Mouse (Mus musculus) intestine, embryonic 14.5 days (tissue): Measurements from ENCODE around the gene Casc1. TPM values are rescaled to one million over a fixed set of nuclear protein-coding genes. Genes with fewer than 3 reads are reported as not detected.

ENCODE experiments used
- ATAC-seq: fragments of 200-750 bp; cut with Nextera tagmentation; replicated peaks from 2 replicates; pipeline ENCODE4 v1.8.0; 2017; ENCODE audit warnings: low read depth, moderate number of reproducible peaks, moderate TSS enrichment, moderate library complexity; ENCODE audit not compliant: low FRiP score, low TSS enrichment
- DNase-seq: peaks from one replicate; pipeline ENCODE4 v3.0.0-alpha.2; 2018; ENCODE audit warnings: low spot score
- H3K27ac ChIP-seq: fragments of 300-500 bp; sonication (generic); 2 replicates; pipeline ENCODE4 v1.5.1; 2014; ENCODE audit warnings: low read depth, mild to moderate bottlenecking, control low read depth
- H3K27me3 ChIP-seq: fragments of 300-500 bp; sonication (generic); replicated peaks from 2 replicates; pipeline ENCODE4 v1.6.1; 2014; ENCODE audit warnings: low read length, control low read depth; ENCODE audit not compliant: control insufficient read depth, insufficient read depth
- H3K36me3 ChIP-seq: fragments of 300-500 bp; sonication (generic); 2 replicates; pipeline ENCODE4 v1.6.1; 2014; ENCODE audit warnings: low read length, control low read depth; ENCODE audit not compliant: control insufficient read depth, insufficient read depth
- H3K4me1 ChIP-seq: fragments of 300-500 bp; sonication (generic); replicated peaks from 2 replicates; pipeline ENCODE4 v1.6.1; 2014; ENCODE audit warnings: low read length, control low read depth, mixed read lengths; ENCODE audit not compliant: control insufficient read depth, insufficient read depth
- H3K4me2 ChIP-seq: fragments of 300-500 bp; sonication (generic); 2 replicates; pipeline ENCODE4 v1.6.1; 2014; ENCODE audit warnings: low read length
- H3K4me3 ChIP-seq: fragments of 300-500 bp; sonication (generic); 2 replicates; pipeline ENCODE4 v1.5.1; 2014; ENCODE audit warnings: low read depth, low read length, control low read depth, mixed read lengths
- H3K9ac ChIP-seq: fragments of 300-500 bp; sonication (generic); 2 replicates; pipeline ENCODE4 v1.6.1; 2014; ENCODE audit warnings: mild to moderate bottlenecking, low read length
- H3K9me3 ChIP-seq: fragments of 300-500 bp; sonication (generic); 2 replicates; pipeline ENCODE4 v1.6.1; 2016; ENCODE audit warnings: low read length, control low read depth; ENCODE audit not compliant: control insufficient read depth
- WGBS: fragments of 180-500 bp; shearing (Covaris S2); extraction: QIAGEN DNeasy Blood & Tissue Kit; methylation state at CpG from one replicate; pipeline ENCODE4 v1.1.7; 2014; 5-methylcytosine and 5-hydroxymethylcytosine counted together
- polyA plus RNA-seq: library from polyadenylated mRNA; unstranded; fragments of >200 nt; fragmentation: Nextera tagmentation; extraction: Ambion mirVana; gene quantifications from 2 replicates; pipeline ENCODE4 v1.2.1, GENCODE M21; 2014

Gene Casc1
- polyA plus RNA-seq, 1 experiment from 2014 or later = 0.43 TPM

GRCm38 (mm10) chr6:145211376-145212305 is 836 bp upstream of the Casc1 start:
- Histone ChIP-seq H3K9ac (peak overlapping the region; percentile 77), H3K9me3 (no peaks in the 10 kb centered on the region), H3K27me3 (no peaks in the 10 kb centered on the region), H3K4me3 (peak overlapping the region; percentile 77), H3K4me2 (peak overlapping the region; percentile 67), H3K4me1 (peaks cover 12% of the 10 kb centered on the region), H3K36me3 (peaks cover 14% of the 10 kb centered on the region), H3K27ac (peak overlapping the region; percentile 94)
- DNase-seq = no peak
- WGBS = 3% methylated on average over 21 of the region's 21 CpGs
- peak; percentile 59 for ATAC-seq

GRCm38 (mm10) chr6:145210056-145210680 is 637 bp downstream of the Casc1 start:
- Histone ChIP-seq H3K36me3 (peaks cover 2% of the 10 kb centered on the region; the same call in 1 of the 2 replicates), H3K4me2 (peak overlapping the region; percentile 67), H3K4me3 (peak overlapping the region; percentile 77), H3K27me3 (no peaks in the 10 kb centered on the region), H3K4me1 (peaks cover 12% of the 10 kb centered on the region), H3K9ac (peak overlapping the region; percentile 43), H3K27ac (peak overlapping the region; percentile 73), H3K9me3 (no peaks in the 10 kb centered on the region)
- DNase-seq (no peak), ATAC-seq (no peak; the same call in 1 of the 2 replicates)
- WGBS = 34% methylated on average over 8 of the region's 8 CpGs

- Histone ChIP-seq H3K36me3 (no peaks in the 10 kb centered on the region), H3K4me3 (no peak overlapping the region), H3K4me1 (peaks cover 2% of the 10 kb centered on the region; the same call in 1 of the 2 replicates), H3K27ac (no peak overlapping the region), H3K4me2 (no peak overlapping the region), H3K9ac (no peak overlapping the region), H3K9me3 (no peaks in the 10 kb centered on the region), H3K27me3 (no peaks in the 10 kb centered on the region)
- ATAC-seq = no peak
- 74% methylated on average over 10 of the region's 10 CpGs for WGBS
- DNase-seq = no peak
Observed at GRCm38 (mm10) chr6:145205142-145205541, 5.7 kb downstream of the Casc1 start.

GRCm38 (mm10) chr6:145204440-145204839 is 6.4 kb downstream of the Casc1 start:
- H3K27ac ChIP-seq = no peak overlapping the region
- H3K4me1 ChIP-seq = no peaks in the 10 kb centered on the region
- no peak for ATAC-seq
- H3K4me3 ChIP-seq = no peak overlapping the region
- no peak overlapping the region for H3K9ac ChIP-seq
- DNase-seq = no peak
- H3K4me2 ChIP-seq = no peak overlapping the region
- WGBS = 87% methylated on average over 6 of the region's 6 CpGs
- no peaks in the 10 kb centered on the region for H3K27me3 ChIP-seq
- H3K9me3 ChIP-seq = no peaks in the 10 kb centered on the region
- H3K36me3 ChIP-seq = no peaks in the 10 kb centered on the region

GRCm38 (mm10) chr6:145202432-145203125 is 8.2 kb downstream of the Casc1 start:
- H3K4me2 ChIP-seq = no peak overlapping the region
- no peaks in the 10 kb centered on the region for H3K4me1 ChIP-seq
- H3K4me3 ChIP-seq = no peak overlapping the region
- no peaks in the 10 kb centered on the region for H3K27me3 ChIP-seq
- H3K27ac ChIP-seq = no peak overlapping the region
- H3K9ac ChIP-seq = no peak overlapping the region
- ATAC-seq = no peak
- H3K36me3 ChIP-seq = no peaks in the 10 kb centered on the region
- WGBS = 74% methylated on average over 13 of the region's 13 CpGs
- no peaks in the 10 kb centered on the region for H3K9me3 ChIP-seq
- no peak for DNase-seq

- 93% methylated on average over 8 of the region's 8 CpGs for WGBS
- Histone ChIP-seq H3K4me1 (no peaks in the 10 kb centered on the region), H3K4me2 (no peak overlapping the region), H3K36me3 (no peaks in the 10 kb centered on the region), H3K27ac (no peak overlapping the region), H3K4me3 (no peak overlapping the region), H3K9me3 (no peaks in the 10 kb centered on the region), H3K9ac (no peak overlapping the region), H3K27me3 (no peaks in the 10 kb centered on the region)
- ATAC-seq (no peak), DNase-seq (no peak)
Observed at GRCm38 (mm10) chr6:145197949-145198686, 12.7 kb downstream of the Casc1 start.

- 70% methylated on average over 11 of the region's 11 CpGs for WGBS
- no peak overlapping the region for H3K4me2 ChIP-seq
- H3K9me3 ChIP-seq = no peaks in the 10 kb centered on the region
- no peaks in the 10 kb centered on the region for H3K27me3 ChIP-seq
- DNase-seq = no peak
- no peaks in the 10 kb centered on the region for H3K4me1 ChIP-seq
- no peak overlapping the region for H3K9ac ChIP-seq
- H3K27ac ChIP-seq = no peak overlapping the region
- H3K36me3 ChIP-seq = no peaks in the 10 kb centered on the region
- no peak overlapping the region for H3K4me3 ChIP-seq
- ATAC-seq = no peak
Observed at GRCm38 (mm10) chr6:145193446-145193845, 17.4 kb downstream of the Casc1 start.

GRCm38 (mm10) chr6:145193038-145193437 is 17.8 kb downstream of the Casc1 start:
- 83% methylated on average over 3 of the region's 3 CpGs for WGBS
- H3K4me1 ChIP-seq = no peaks in the 10 kb centered on the region
- H3K9ac ChIP-seq = no peak overlapping the region
- no peak for DNase-seq
- no peaks in the 10 kb centered on the region for H3K27me3 ChIP-seq
- no peak overlapping the region for H3K4me2 ChIP-seq
- H3K4me3 ChIP-seq = no peak overlapping the region
- no peaks in the 10 kb centered on the region for H3K36me3 ChIP-seq
- no peak for ATAC-seq
- H3K27ac ChIP-seq = no peak overlapping the region
- no peaks in the 10 kb centered on the region for H3K9me3 ChIP-seq
